Mouse (Mus musculus) lung, postnatal 0 days (tissue): ENCODE measurements around the gene Sctr. TPM values are rescaled to one million over a fixed set of nuclear protein-coding genes. Genes with fewer than 3 reads are reported as not detected.

ENCODE experiments used
- ATAC-seq: fragments of 200-750 bp; cut with Nextera tagmentation; 2 replicates; pipeline ENCODE4 v1.8.0; 2017; ENCODE audit warnings: moderate library complexity
- DNase-seq: peaks from one replicate; pipeline ENCODE4 v3.0.0-alpha.2; 2016; ENCODE audit warnings: low spot score
- H3K27ac ChIP-seq: fragments of 300-500 bp; sonication (generic); 2 replicates; pipeline ENCODE4 v1.5.1; 2014; ENCODE audit warnings: antibody characterized with exemption, mild to moderate bottlenecking, low read length, mixed read lengths
- H3K27me3 ChIP-seq: fragments of 300-500 bp; sonication (generic); replicated peaks from 2 replicates; pipeline ENCODE4 v1.6.1; 2014; ENCODE audit warnings: low read length, mixed read lengths; ENCODE audit not compliant: insufficient read depth
- H3K36me3 ChIP-seq: fragments of 300-500 bp; sonication (generic); 2 replicates; pipeline ENCODE4 v1.6.1; 2014; ENCODE audit warnings: low read length, mixed read lengths; ENCODE audit not compliant: insufficient read depth
- H3K4me1 ChIP-seq: fragments of 300-500 bp; sonication (generic); 2 replicates; pipeline ENCODE4 v1.6.1; 2014; ENCODE audit warnings: antibody characterized with exemption, low read depth, low read length, mixed read lengths; ENCODE audit not compliant: insufficient read depth
- H3K4me2 ChIP-seq: fragments of 300-500 bp; sonication (generic); replicated peaks from 2 replicates; pipeline ENCODE4 v1.6.1; 2014; ENCODE audit warnings: low read depth, mild to moderate bottlenecking, low read length, moderate library complexity, mixed read lengths
- H3K4me3 ChIP-seq: fragments of 300-500 bp; sonication (generic); 2 replicates; pipeline ENCODE4 v1.5.1; 2014; ENCODE audit warnings: low read depth, low read length
- H3K9ac ChIP-seq: fragments of 300-500 bp; sonication (generic); replicated peaks from 2 replicates; pipeline ENCODE4 v1.6.1; 2014; ENCODE audit warnings: low read depth, mild to moderate bottlenecking
- H3K9me3 ChIP-seq: fragments of 300-500 bp; sonication (generic); 2 replicates; pipeline ENCODE4 v1.6.1; 2016; ENCODE audit warnings: low read length, mixed read lengths
- CTCF ChIP-seq: IDR thresholded peaks from 2 replicates; pipeline ENCODE4 v1.5.1; 2016; ENCODE audit warnings: antibody characterized with exemption, mild to moderate bottlenecking
- EP300 ChIP-seq: IDR thresholded peaks from 2 replicates; pipeline ENCODE4 v1.6.1; 2016; ENCODE audit warnings: antibody characterized with exemption, mild to moderate bottlenecking, control low read depth
- WGBS: fragments of 180-500 bp; shearing (Covaris S2); extraction: QIAGEN DNeasy Blood & Tissue Kit; methylation state at CpG from one replicate; pipeline ENCODE4 v1.1.7; 2014; 5-methylcytosine and 5-hydroxymethylcytosine counted together
- polyA plus RNA-seq: library from polyadenylated mRNA; unstranded; fragments of >200 nt; fragmentation: Nextera tagmentation; extraction: Ambion mirVana; gene quantifications from 2 replicates; pipeline ENCODE4 v1.2.1, GENCODE M21; 2015

The Sctr gene
- polyA plus RNA-seq, 1 experiment from 2014 or later: 0.14 TPM

DNA sequence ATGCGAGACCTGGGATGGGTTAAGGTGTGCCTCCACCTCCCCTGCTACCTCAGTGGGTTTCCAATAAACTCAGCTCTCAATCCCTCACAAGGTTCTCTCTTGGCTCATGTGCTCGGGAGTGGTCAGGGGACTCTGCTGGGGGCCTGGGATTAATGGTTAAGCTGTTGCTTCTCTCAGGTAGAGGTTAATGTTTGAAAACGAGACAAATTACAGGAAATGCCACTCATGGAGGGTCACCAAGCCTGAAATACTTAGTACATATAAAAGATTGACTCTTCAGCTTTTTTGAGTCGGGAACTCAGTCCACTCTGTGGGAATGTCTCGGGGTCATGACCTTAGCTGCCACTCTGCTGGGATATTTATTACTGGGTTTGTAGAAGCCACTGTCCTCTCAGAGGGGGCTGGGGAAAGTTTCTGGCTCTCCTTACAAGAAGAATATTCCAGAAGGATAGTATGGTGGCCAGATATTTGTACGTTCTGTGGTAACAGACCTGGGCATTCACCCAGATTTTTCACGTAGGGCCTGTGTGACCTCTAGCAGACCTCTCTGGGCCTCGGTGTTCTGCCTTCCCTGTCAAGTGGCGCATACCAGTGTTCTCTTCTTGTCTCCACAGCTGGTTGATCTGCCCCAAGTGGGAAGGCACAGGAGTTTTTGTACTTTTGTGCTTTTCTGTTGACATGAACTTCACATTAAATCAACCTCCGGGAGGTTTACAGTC lies 17.8 kb downstream of the Sctr start:
- H3K4me1 ChIP-seq: no peaks in the 10 kb centered on the region
- no peaks in the 10 kb centered on the region for H3K36me3 ChIP-seq
- H3K27me3 ChIP-seq: no peaks in the 10 kb centered on the region
- H3K4me2 ChIP-seq: no peak overlapping the region
- no peak overlapping the region for H3K27ac ChIP-seq
- ATAC-seq (no peak), DNase-seq (no peak)
- 38% methylated on average over 10 of the region's 10 CpGs for WGBS
- TF ChIP-seq CTCF (no peak), EP300 (no peak)
- no peak overlapping the region for H3K9ac ChIP-seq
- no peak overlapping the region for H3K4me3 ChIP-seq
- H3K9me3 ChIP-seq: no peaks in the 10 kb centered on the region

DNA sequence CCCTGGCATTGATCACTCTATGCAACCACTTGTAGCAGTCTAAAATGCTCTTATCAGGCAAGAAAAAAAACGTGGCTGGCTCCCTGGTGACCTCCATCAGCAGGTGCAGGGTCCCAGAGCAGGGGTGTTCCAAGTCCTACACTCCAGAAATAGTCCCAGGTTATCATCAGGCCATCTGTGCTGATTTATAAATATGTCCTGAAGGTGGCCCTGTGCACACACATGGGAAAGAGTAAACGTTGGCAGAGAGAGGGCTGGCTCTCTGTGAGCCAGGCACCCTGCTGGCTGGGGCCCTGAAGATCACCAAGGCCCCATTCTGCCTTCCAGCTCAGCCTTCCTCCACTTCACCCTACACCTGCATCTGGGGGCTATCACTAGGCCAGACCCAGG lies 18.4 kb downstream of the Sctr start:
- peak; percentile 20; the same call in 1 of the 2 replicates for ATAC-seq
- no peaks in the 10 kb centered on the region for H3K36me3 ChIP-seq
- 4% methylated on average over 2 of the region's 2 CpGs for WGBS

DNA sequence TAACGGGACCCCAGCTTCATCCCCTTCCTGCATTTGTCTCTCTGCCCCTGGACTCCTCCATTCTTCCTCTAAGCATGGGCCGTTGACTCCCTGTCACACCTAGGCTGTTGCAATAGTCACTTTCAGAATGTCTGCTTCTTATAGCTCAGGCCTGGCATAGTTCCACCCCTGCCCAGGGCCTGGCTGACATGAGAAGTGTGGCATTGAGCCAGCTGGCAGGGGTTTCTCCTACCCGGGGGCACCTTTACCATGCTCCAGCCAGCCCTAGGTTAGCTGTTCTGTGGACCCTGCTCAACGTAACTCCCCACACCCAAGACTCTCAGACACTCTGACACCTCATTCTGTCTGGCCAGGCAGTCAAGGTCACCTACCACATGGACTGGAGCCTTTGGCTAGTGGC lies 21.0 kb downstream of the Sctr start:
- no peaks in the 10 kb centered on the region for H3K4me1 ChIP-seq
- H3K36me3 ChIP-seq: no peaks in the 10 kb centered on the region
- peak; percentile 58 for ATAC-seq
- H3K9me3 ChIP-seq: no peaks in the 10 kb centered on the region
- peak; percentile 61 for DNase-seq
- 25% methylated on average over 4 of the region's 4 CpGs for WGBS
- no peaks in the 10 kb centered on the region for H3K27me3 ChIP-seq
- H3K4me3 ChIP-seq: no peak overlapping the region
- H3K9ac ChIP-seq: no peak overlapping the region
- H3K4me2 ChIP-seq: no peak overlapping the region
- TF ChIP-seq EP300: no peak
- no peak for TF ChIP-seq CTCF
- no peak overlapping the region for H3K27ac ChIP-seq

More for the DNA sequence above, 18.4 kb downstream of the Sctr start:
- DNase-seq: no peak
- Histone ChIP-seq H3K4me3 (no peak overlapping the region), H3K27me3 (no peaks in the 10 kb centered on the region), H3K4me1 (no peaks in the 10 kb centered on the region), H3K27ac (no peak overlapping the region), H3K9me3 (no peaks in the 10 kb centered on the region), H3K4me2 (no peak overlapping the region), H3K9ac (no peak overlapping the region)
- TF ChIP-seq EP300 (no peak), CTCF (peak; percentile 23; the same call in 1 of the 2 replicates)

DNA sequence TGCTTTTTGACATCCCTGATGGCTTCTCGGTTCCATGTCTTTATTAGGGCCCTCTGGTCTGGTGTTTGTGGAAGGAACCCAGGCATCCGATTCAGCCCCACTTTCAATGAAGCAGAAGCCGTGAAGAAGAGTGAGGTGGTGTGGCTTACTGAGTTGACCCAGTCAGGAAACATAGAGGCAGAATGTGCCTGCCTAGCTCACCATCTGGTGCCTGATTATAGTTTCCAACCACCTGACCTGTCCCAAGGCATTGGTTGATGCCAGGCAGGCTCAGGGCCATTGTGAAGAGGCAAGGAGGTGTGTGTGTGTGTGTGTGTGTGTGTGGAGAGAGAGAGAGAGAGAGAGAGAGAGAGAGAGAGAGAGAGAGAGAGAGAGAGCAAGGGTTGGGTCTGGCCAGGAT lies 23.8 kb downstream of the Sctr start:
- no peaks in the 10 kb centered on the region for H3K9me3 ChIP-seq
- no peaks in the 10 kb centered on the region for H3K4me1 ChIP-seq
- no peak overlapping the region for H3K9ac ChIP-seq
- H3K36me3 ChIP-seq: no peaks in the 10 kb centered on the region
- H3K27me3 ChIP-seq: no peaks in the 10 kb centered on the region
- DNase-seq (no peak), ATAC-seq (no peak)
- TF ChIP-seq EP300: no peak
- TF ChIP-seq CTCF: no peak
- no peak overlapping the region for H3K4me2 ChIP-seq
- no peak overlapping the region for H3K4me3 ChIP-seq
- no peak overlapping the region for H3K27ac ChIP-seq
- WGBS: 88% methylated on average over 3 of the region's 3 CpGs

DNA sequence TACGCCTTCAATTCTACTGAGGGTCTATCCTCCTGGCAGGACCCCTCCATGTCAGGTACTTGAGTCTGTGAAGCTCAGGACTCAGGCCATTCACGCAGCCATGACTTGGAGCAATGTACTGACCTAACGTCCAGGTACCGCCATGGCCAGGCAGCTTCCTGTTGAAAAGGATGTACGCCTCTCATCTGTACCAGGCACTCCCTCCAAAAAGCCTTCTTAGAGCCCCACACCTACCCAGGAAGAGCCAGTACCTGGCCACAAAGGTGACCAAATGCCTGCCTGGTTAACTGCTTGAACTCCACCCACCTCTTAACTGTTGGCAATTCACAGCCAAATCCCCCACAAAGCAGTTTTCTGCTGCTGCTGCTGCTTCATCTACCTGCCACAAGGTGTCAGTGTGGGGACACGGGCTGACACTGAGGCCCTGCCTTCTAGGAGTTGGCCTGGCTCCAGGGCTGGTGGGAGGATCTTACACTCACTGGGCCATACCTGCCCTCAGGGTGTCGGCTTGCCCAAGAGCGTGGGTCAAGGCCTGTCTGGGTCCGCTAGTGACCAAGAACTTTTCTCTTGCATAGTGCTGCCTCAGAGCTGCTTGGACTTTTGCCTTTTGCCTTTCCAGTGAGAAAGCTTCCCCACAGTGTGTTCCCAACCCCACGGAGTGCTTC lies 26.2 kb downstream of the Sctr start:
- H3K9ac ChIP-seq: no peak overlapping the region
- 38% methylated on average over 10 of the region's 10 CpGs for WGBS
- H3K27ac ChIP-seq: no peak overlapping the region
- no peaks in the 10 kb centered on the region for H3K9me3 ChIP-seq
- peak; percentile 90 for DNase-seq
- no peak overlapping the region for H3K4me2 ChIP-seq
- no peak overlapping the region for H3K4me3 ChIP-seq
- H3K36me3 ChIP-seq: no peaks in the 10 kb centered on the region
- TF ChIP-seq EP300: no peak
- peak; percentile 100 for TF ChIP-seq CTCF
- no peaks in the 10 kb centered on the region for H3K27me3 ChIP-seq
- no peaks in the 10 kb centered on the region for H3K4me1 ChIP-seq
- peak; percentile 94 for ATAC-seq

DNA sequence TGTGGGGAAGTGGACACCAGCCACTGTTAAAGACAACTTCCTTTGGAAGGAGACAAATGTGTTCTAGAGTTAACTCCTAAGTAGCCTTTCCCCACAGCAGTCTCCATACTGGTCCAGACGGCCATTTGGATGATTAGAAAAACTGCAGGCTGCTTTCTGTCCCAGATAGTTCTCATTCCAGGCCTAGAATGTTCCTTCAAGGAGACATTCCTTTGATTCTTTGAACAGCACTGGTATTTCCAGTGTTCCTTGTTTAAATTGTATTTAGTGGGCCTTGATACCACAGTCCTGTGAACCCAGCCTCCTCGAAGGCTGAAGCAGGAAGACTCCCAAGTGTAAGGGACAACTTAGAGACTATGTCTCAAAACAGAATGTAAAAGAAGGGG lies 26.8 kb downstream of the Sctr start:
- Histone ChIP-seq H3K4me1 (no peaks in the 10 kb centered on the region), H3K9ac (no peak overlapping the region), H3K9me3 (no peaks in the 10 kb centered on the region), H3K4me3 (no peak overlapping the region), H3K27me3 (no peaks in the 10 kb centered on the region), H3K36me3 (no peaks in the 10 kb centered on the region), H3K4me2 (no peak overlapping the region), H3K27ac (no peak overlapping the region)
- peak; percentile 73 for TF ChIP-seq EP300
- no peak for TF ChIP-seq CTCF
- WGBS: 54% methylated on average over 2 of the region's 2 CpGs
- DNase-seq (no peak), ATAC-seq (peak; percentile 53)
